Mouse (Mus musculus): ENCODE measurements around the gene Myd88. TPM values are rescaled to one million over a fixed set of nuclear protein-coding genes. Genes with fewer than 3 reads are reported as not detected.

Myd88 gene
- total and polyA plus RNA-seq, 2 experiments from 2014 or later, result 5.3 to 5.8 TPM

- Histone ChIP-seq H3K4me1 (ENCODE audit: insufficient read depth) (peaks cover 15% of the 10 kb centered on the region), H3K36me3 (ENCODE audit: insufficient read depth) (peaks cover 40% of the 10 kb centered on the region), H3K27me3 (ENCODE audit: insufficient read depth, low read length) (no peaks in the 10 kb centered on the region), H3K9me3 (ENCODE audit: low read length) (no peaks in the 10 kb centered on the region), H3K4me3 (ENCODE audit: low read depth, low read length) (no peak overlapping the region), H3K4me2 (ENCODE audit: low read depth) (0 out of 2 replicates have a peak overlapping the region, but pooled peaks have one; percentile 78), H3K27ac (ENCODE audit: low read depth, low read length) (no peak overlapping the region), H3K9ac (0 out of 2 replicates have a peak overlapping the region, but pooled peaks have one; percentile 83)
- ATAC-seq (no peak), DNase-seq (no peak)
- 89% methylated on average over 7 of the region's 7 CpGs for WGBS
- no peak for TF ChIP-seq CTCF (IDR thresholded peaks at IDR 0.05; ENCODE audit: low read depth)
These were observed 1.5 kb upstream of the Myd88 start for GRCm38 (mm10) chr9:119342728-119343127.

- DNase-seq (peak; percentile 30), ATAC-seq (no peak)
- no peaks in the 10 kb centered on the region for H3K27me3 ChIP-seq (ENCODE audit: insufficient read depth, low read length)
- peak overlapping the region; percentile 64 for H3K4me3 ChIP-seq (ENCODE audit: low read depth, low read length)
- H3K4me2 ChIP-seq (ENCODE audit: low read depth), result peak overlapping the region; percentile 78
- peaks cover 15% of the 10 kb centered on the region for H3K36me3 ChIP-seq (ENCODE audit: insufficient read depth)
- TF ChIP-seq CTCF (IDR thresholded peaks at IDR 0.05; ENCODE audit: low read depth), result no peak
- 5% methylated on average over 8 of the region's 8 CpGs for WGBS
- peak overlapping the region; percentile 83 for H3K9ac ChIP-seq
- peak overlapping the region; percentile 85 for H3K27ac ChIP-seq (ENCODE audit: low read depth, low read length)
- peaks cover 15% of the 10 kb centered on the region for H3K4me1 ChIP-seq (ENCODE audit: insufficient read depth)
- H3K9me3 ChIP-seq (ENCODE audit: low read length), result no peaks in the 10 kb centered on the region
These were observed 1.0 kb downstream of the Myd88 start for GRCm38 (mm10) chr9:119340212-119340580.

GRCm38 (mm10) chr9:119339558-119340211 is 1.5 kb downstream of the Myd88 start, which contains the start of gene Acaa1a:
TSS of gene Acaa1a (plus strand) at chr9:119339676.
- peak; percentile 54 for DNase-seq
- Histone ChIP-seq H3K9ac (peak within 1 kb of the TSS; percentile 83), H3K27me3 (ENCODE audit: insufficient read depth, low read length) (no peaks in the 10 kb centered on the region), H3K36me3 (ENCODE audit: insufficient read depth) (peaks cover 11% of the 10 kb centered on the region), H3K4me2 (ENCODE audit: low read depth) (peak within 1 kb of the TSS; percentile 78), H3K4me1 (ENCODE audit: insufficient read depth) (peaks cover 15% of the 10 kb centered on the region), H3K4me3 (ENCODE audit: low read depth, low read length) (peak within 1 kb of the TSS; percentile 64), H3K27ac (ENCODE audit: low read depth, low read length) (peak within 1 kb of the TSS; percentile 85), H3K9me3 (ENCODE audit: low read length) (no peaks in the 10 kb centered on the region)
- under 1% methylated on average over 43 of the region's 43 CpGs for WGBS
- no peak for ATAC-seq
- peak; percentile 47 for TF ChIP-seq CTCF (IDR thresholded peaks at IDR 0.05; ENCODE audit: low read depth)

- H3K27me3 ChIP-seq (ENCODE audit: insufficient read depth, low read length), result no peaks in the 10 kb centered on the region
- ATAC-seq (no peak), DNase-seq (no peak)
- no peaks in the 10 kb centered on the region for H3K9me3 ChIP-seq (ENCODE audit: low read length)
- no peak overlapping the region for H3K27ac ChIP-seq (ENCODE audit: low read depth, low read length)
- peaks cover 8% of the 10 kb centered on the region for H3K36me3 ChIP-seq (ENCODE audit: insufficient read depth)
- peak overlapping the region; percentile 83; the same call in 1 of the 2 replicates for H3K9ac ChIP-seq
- H3K4me2 ChIP-seq (ENCODE audit: low read depth), result peak overlapping the region; percentile 78
- WGBS, result 53% methylated on average over 7 of the region's 7 CpGs
- no peak for TF ChIP-seq CTCF (IDR thresholded peaks at IDR 0.05; ENCODE audit: low read depth)
- H3K4me3 ChIP-seq (ENCODE audit: low read depth, low read length), result peak overlapping the region; percentile 64; the same call in 1 of the 2 replicates
- H3K4me1 ChIP-seq (ENCODE audit: insufficient read depth), result peaks cover 15% of the 10 kb centered on the region
These were observed 2.1 kb downstream of the Myd88 start for GRCm38 (mm10) chr9:119339106-119339505.

GRCm38 (mm10) chr9:119338350-119338749 is 2.9 kb downstream of the Myd88 start:
- H3K4me3 ChIP-seq (ENCODE audit: low read depth, low read length), result no peak overlapping the region
- DNase-seq, result no peak
- whole genome bisulfite sequencing, result 91% methylated on average over 3 of the region's 3 CpGs
- no peak for TF ChIP-seq CTCF (IDR thresholded peaks at IDR 0.05; ENCODE audit: low read depth)
- no peaks in the 10 kb centered on the region for H3K9me3 ChIP-seq (ENCODE audit: low read length)
- no peaks in the 10 kb centered on the region for H3K27me3 ChIP-seq (ENCODE audit: insufficient read depth, low read length)
- H3K4me1 ChIP-seq (ENCODE audit: insufficient read depth), result peaks cover 15% of the 10 kb centered on the region
- no peak overlapping the region for H3K4me2 ChIP-seq (ENCODE audit: low read depth)
- no peak for ATAC-seq
- H3K9ac ChIP-seq, result no peak overlapping the region
- H3K36me3 ChIP-seq (ENCODE audit: insufficient read depth), result peaks cover 1% of the 10 kb centered on the region
- H3K27ac ChIP-seq (ENCODE audit: low read depth, low read length), result no peak overlapping the region

GRCm38 (mm10) chr9:119337842-119338241 is 3.4 kb downstream of the Myd88 start:
- Histone ChIP-seq H3K4me2 (ENCODE audit: low read depth) (no peak overlapping the region), H3K4me1 (ENCODE audit: insufficient read depth) (peaks cover 15% of the 10 kb centered on the region), H3K36me3 (ENCODE audit: insufficient read depth) (no peaks in the 10 kb centered on the region), H3K27me3 (ENCODE audit: insufficient read depth, low read length) (no peaks in the 10 kb centered on the region), H3K4me3 (ENCODE audit: low read depth, low read length) (no peak overlapping the region), H3K9ac (no peak overlapping the region), H3K9me3 (ENCODE audit: low read length) (no peaks in the 10 kb centered on the region), H3K27ac (ENCODE audit: low read depth, low read length) (no peak overlapping the region)
- TF ChIP-seq CTCF (IDR thresholded peaks at IDR 0.05; ENCODE audit: low read depth), result no peak
- DNase-seq, result no peak
- 91% methylated on average over 14 of the region's 14 CpGs for WGBS
- no peak for ATAC-seq

GRCm38 (mm10) chr9:119335571-119335970 is 5.6 kb downstream of the Myd88 start:
- no peak overlapping the region for H3K4me3 ChIP-seq (ENCODE audit: low read depth, low read length)
- H3K27me3 ChIP-seq (ENCODE audit: insufficient read depth, low read length), result no peaks in the 10 kb centered on the region
- TF ChIP-seq CTCF (IDR thresholded peaks at IDR 0.05; ENCODE audit: low read depth), result no peak
- ATAC-seq (no peak), DNase-seq (no peak)
- H3K36me3 ChIP-seq (ENCODE audit: insufficient read depth), result no peaks in the 10 kb centered on the region
- no peak overlapping the region for H3K27ac ChIP-seq (ENCODE audit: low read depth, low read length)
- 74% methylated on average over 4 of the region's 4 CpGs for WGBS
- H3K9me3 ChIP-seq (ENCODE audit: low read length), result no peaks in the 10 kb centered on the region
- 0 out of 2 replicates have a peak, but pooled peaks cover 7% of the 10 kb centered on the region for H3K4me1 ChIP-seq (ENCODE audit: insufficient read depth)
- no peak overlapping the region for H3K4me2 ChIP-seq (ENCODE audit: low read depth)
- no peak overlapping the region for H3K9ac ChIP-seq
